Mouse (Mus musculus): ENCODE measurements around the gene Tshz3. TPM values are rescaled to one million over a fixed set of nuclear protein-coding genes. Genes with fewer than 3 reads are reported as not detected.

Tshz3 gene
- 0.62 and 1.3 TPM in 2 replicates for total RNA-seq (2014; rRNA removed; ENCODE audit: low replicate concordance)
- polyA plus RNA-seq (2015; fragmentation: Nextera tagmentation; extraction: Ambion mirVana): 1.3 TPM in 2 replicates

GRCm38 (mm10) chr7:36697856-36698588, at the start of gene Tshz3:
Gene Tshz3, plus strand, starts transcription at chr7:36698118.
- Histone ChIP-seq H3K4me3 (ENCODE audit: low read depth, low read length) (peak within 1 kb of the TSS; percentile 74), H3K27ac (ENCODE audit: low read depth) (peak within 1 kb of the TSS; percentile 69), H3K36me3 (replicated peaks; ENCODE audit: control insufficient read depth, insufficient read depth, low read length) (no peaks in the 10 kb centered on the region), H3K4me1 (ENCODE audit: control insufficient read depth, insufficient read depth) (peaks cover 7% of the 10 kb centered on the region; the same call in 1 of the 2 replicates), H3K27me3 (ENCODE audit: control insufficient read depth, insufficient read depth, low read length) (peaks cover 46% of the 10 kb centered on the region), H3K9ac (replicated peaks; ENCODE audit: low read depth, low read length) (peak within 1 kb of the TSS; percentile 54), H3K9me3 (replicated peaks; ENCODE audit: control insufficient read depth, low read length) (no peaks in the 10 kb centered on the region), H3K4me2 (ENCODE audit: low read depth, low read length) (peak within 1 kb of the TSS; percentile 100)
- TF ChIP-seq EP300 (IDR thresholded peaks at IDR 0.05; ENCODE audit: low read depth): no peak
- TF ChIP-seq CTCF (IDR thresholded peaks at IDR 0.05; ENCODE audit: low read depth): no peak
- DNase-seq (ENCODE audit: low spot score) (peak; percentile 38), ATAC-seq (ENCODE audit: insufficient read depth, low read depth) (peak; percentile 34; the same call in 1 of the 2 replicates)
- under 1% methylated on average over 36 of the region's 88 CpGs for WGBS

GRCm38 (mm10) chr7:36655931-36656330, 42.0 kb upstream of the Tshz3 start:
- ATAC-seq (ENCODE audit: insufficient read depth, low read depth) (no peak), DNase-seq (ENCODE audit: low spot score) (no peak)
- Histone ChIP-seq H3K36me3 (replicated peaks; ENCODE audit: control insufficient read depth, insufficient read depth, low read length) (no peaks in the 10 kb centered on the region), H3K27me3 (ENCODE audit: control insufficient read depth, insufficient read depth, low read length) (no peaks in the 10 kb centered on the region), H3K4me3 (ENCODE audit: low read depth, low read length) (no peak overlapping the region), H3K4me1 (ENCODE audit: control insufficient read depth, insufficient read depth) (no peaks in the 10 kb centered on the region), H3K9ac (replicated peaks; ENCODE audit: low read depth, low read length) (no peak overlapping the region), H3K4me2 (ENCODE audit: low read depth, low read length) (no peak overlapping the region), H3K27ac (ENCODE audit: low read depth) (no peak overlapping the region), H3K9me3 (replicated peaks; ENCODE audit: control insufficient read depth, low read length) (no peaks in the 10 kb centered on the region)
- no peak for TF ChIP-seq EP300 (IDR thresholded peaks at IDR 0.05; ENCODE audit: low read depth)
- no peak for TF ChIP-seq CTCF (IDR thresholded peaks at IDR 0.05; ENCODE audit: low read depth)
- 82% methylated on average over 4 of the region's 4 CpGs for WGBS

GRCm38 (mm10) chr7:36656401-36656800, 41.5 kb upstream of the Tshz3 start:
- H3K36me3 ChIP-seq (replicated peaks; ENCODE audit: control insufficient read depth, insufficient read depth, low read length): no peaks in the 10 kb centered on the region
- DNase-seq (ENCODE audit: low spot score) (no peak), ATAC-seq (ENCODE audit: insufficient read depth, low read depth) (no peak)
- no peak overlapping the region for H3K27ac ChIP-seq (ENCODE audit: low read depth)
- H3K9me3 ChIP-seq (replicated peaks; ENCODE audit: control insufficient read depth, low read length): no peaks in the 10 kb centered on the region
- no peak overlapping the region for H3K4me2 ChIP-seq (ENCODE audit: low read depth, low read length)
- H3K27me3 ChIP-seq (ENCODE audit: control insufficient read depth, insufficient read depth, low read length): no peaks in the 10 kb centered on the region
- H3K4me3 ChIP-seq (ENCODE audit: low read depth, low read length): no peak overlapping the region
- H3K9ac ChIP-seq (replicated peaks; ENCODE audit: low read depth, low read length): no peak overlapping the region
- no peaks in the 10 kb centered on the region for H3K4me1 ChIP-seq (ENCODE audit: control insufficient read depth, insufficient read depth)
- TF ChIP-seq CTCF (IDR thresholded peaks at IDR 0.05; ENCODE audit: low read depth) (no peak), EP300 (IDR thresholded peaks at IDR 0.05; ENCODE audit: low read depth) (no peak)

DNA sequence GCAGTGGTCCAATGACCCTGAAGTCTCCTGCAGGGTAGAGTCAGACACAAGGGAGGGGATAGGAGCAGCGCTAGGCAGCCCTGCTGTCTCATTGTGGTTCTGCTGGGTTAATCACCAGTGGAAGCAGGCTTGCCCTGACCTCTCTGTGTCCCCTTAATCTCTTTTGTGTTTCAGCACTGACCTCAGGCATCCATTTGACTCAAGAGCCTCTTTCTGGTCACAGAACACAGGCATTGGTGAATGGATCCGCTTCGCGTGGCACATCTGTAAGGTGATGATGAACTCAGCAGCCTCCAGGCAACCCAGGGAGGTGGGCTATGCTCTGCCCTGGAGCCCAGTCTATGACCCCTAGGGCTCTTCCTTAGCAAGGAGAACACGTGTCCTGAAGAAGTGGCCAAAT, 39.6 kb upstream of the Tshz3 start:
- Histone ChIP-seq H3K9me3 (replicated peaks; ENCODE audit: control insufficient read depth, low read length) (no peaks in the 10 kb centered on the region), H3K4me2 (ENCODE audit: low read depth, low read length) (no peak overlapping the region), H3K27ac (ENCODE audit: low read depth) (no peak overlapping the region), H3K27me3 (ENCODE audit: control insufficient read depth, insufficient read depth, low read length) (no peaks in the 10 kb centered on the region), H3K9ac (replicated peaks; ENCODE audit: low read depth, low read length) (no peak overlapping the region), H3K4me1 (ENCODE audit: control insufficient read depth, insufficient read depth) (no peaks in the 10 kb centered on the region), H3K36me3 (replicated peaks; ENCODE audit: control insufficient read depth, insufficient read depth, low read length) (no peaks in the 10 kb centered on the region), H3K4me3 (ENCODE audit: low read depth, low read length) (no peak overlapping the region)
- DNase-seq (ENCODE audit: low spot score): no peak
- 70% methylated on average over 5 of the region's 5 CpGs for WGBS
- TF ChIP-seq CTCF (IDR thresholded peaks at IDR 0.05; ENCODE audit: low read depth) (no peak), EP300 (IDR thresholded peaks at IDR 0.05; ENCODE audit: low read depth) (no peak)
- ATAC-seq (ENCODE audit: insufficient read depth, low read depth): no peak

DNA sequence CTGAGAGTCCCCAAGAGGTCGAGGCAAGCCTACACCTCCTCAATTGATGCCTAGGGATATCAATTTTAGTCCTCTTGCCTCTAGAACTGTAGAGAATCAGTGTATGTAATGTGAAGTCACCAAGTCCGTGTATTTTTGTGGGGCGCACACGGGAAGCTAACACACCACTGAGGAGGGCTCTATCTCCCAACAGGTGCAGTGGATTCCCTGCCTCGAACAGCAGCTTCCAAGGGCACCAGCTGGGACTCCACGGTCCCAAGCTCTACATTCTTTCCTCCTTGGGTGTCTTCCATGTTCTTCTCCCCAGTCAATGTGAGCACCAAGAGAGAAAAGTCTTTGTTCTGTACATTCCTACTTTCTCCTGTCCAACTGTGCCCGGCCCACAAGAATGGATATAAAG, 38.7 kb upstream of the Tshz3 start:
- no peak for TF ChIP-seq EP300 (IDR thresholded peaks at IDR 0.05; ENCODE audit: low read depth)
- Histone ChIP-seq H3K36me3 (replicated peaks; ENCODE audit: control insufficient read depth, insufficient read depth, low read length) (no peaks in the 10 kb centered on the region), H3K9ac (replicated peaks; ENCODE audit: low read depth, low read length) (no peak overlapping the region), H3K27ac (ENCODE audit: low read depth) (no peak overlapping the region), H3K4me3 (ENCODE audit: low read depth, low read length) (no peak overlapping the region), H3K4me1 (ENCODE audit: control insufficient read depth, insufficient read depth) (no peaks in the 10 kb centered on the region), H3K27me3 (ENCODE audit: control insufficient read depth, insufficient read depth, low read length) (no peaks in the 10 kb centered on the region), H3K9me3 (replicated peaks; ENCODE audit: control insufficient read depth, low read length) (no peaks in the 10 kb centered on the region), H3K4me2 (ENCODE audit: low read depth, low read length) (no peak overlapping the region)
- ATAC-seq (ENCODE audit: insufficient read depth, low read depth): no peak
- no peak for DNase-seq (ENCODE audit: low spot score)
- 83% methylated on average over 7 of the region's 7 CpGs for WGBS

DNA sequence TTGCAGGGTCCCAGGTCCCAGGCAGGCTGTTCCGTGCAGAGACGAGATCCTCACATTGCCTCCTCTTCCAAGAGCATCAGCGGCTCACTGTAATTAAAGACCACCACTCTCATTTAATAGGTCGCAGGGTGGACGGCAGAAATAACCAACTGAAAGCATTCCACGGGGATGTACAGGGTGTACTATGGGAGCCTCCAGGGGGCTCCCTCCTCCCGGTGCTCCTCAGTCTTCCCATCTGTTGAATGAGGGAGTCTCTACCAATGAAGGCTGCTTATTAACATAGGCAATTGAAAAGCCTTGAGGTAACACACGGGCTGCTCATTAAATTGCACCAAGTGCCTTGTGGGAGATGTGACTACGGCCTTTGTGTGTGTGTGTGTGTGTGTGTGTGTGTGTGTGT, 37.3 kb upstream of the Tshz3 start:
- TF ChIP-seq CTCF (IDR thresholded peaks at IDR 0.05; ENCODE audit: low read depth) (no peak), EP300 (IDR thresholded peaks at IDR 0.05; ENCODE audit: low read depth) (no peak)
- H3K4me1 ChIP-seq (ENCODE audit: control insufficient read depth, insufficient read depth): no peaks in the 10 kb centered on the region
- DNase-seq (ENCODE audit: low spot score) (no peak), ATAC-seq (ENCODE audit: insufficient read depth, low read depth) (no peak)
- H3K4me2 ChIP-seq (ENCODE audit: low read depth, low read length): no peak overlapping the region
- no peaks in the 10 kb centered on the region for H3K36me3 ChIP-seq (replicated peaks; ENCODE audit: control insufficient read depth, insufficient read depth, low read length)
- H3K9me3 ChIP-seq (replicated peaks; ENCODE audit: control insufficient read depth, low read length): no peaks in the 10 kb centered on the region
- no peak overlapping the region for H3K27ac ChIP-seq (ENCODE audit: low read depth)
- H3K9ac ChIP-seq (replicated peaks; ENCODE audit: low read depth, low read length): no peak overlapping the region
- WGBS: 59% methylated on average over 9 of the region's 9 CpGs
- H3K27me3 ChIP-seq (ENCODE audit: control insufficient read depth, insufficient read depth, low read length): no peaks in the 10 kb centered on the region
- H3K4me3 ChIP-seq (ENCODE audit: low read depth, low read length): no peak overlapping the region
